Mouse (Mus musculus) layer of hippocampus, postnatal 25 days (tissue): Measurements from ENCODE around the gene Gm28053. TPM values are rescaled to one million over a fixed set of nuclear protein-coding genes. Genes with fewer than 3 reads are reported as not detected.
"Not testable (repeated sequence)": the region's sequence is repeated elsewhere in the genome, so short reads cannot be mapped to it uniquely, and the experiment has no call there.

ENCODE experiments used
- DNase-seq, 2 experiments: peaks; one replicate each; pipeline ENCODE4 v3.0.0; 2022; ENCODE audit warnings: mixed read lengths in 2 of 2, low spot score in 1 of 2; ENCODE audit errors: extremely low spot score in 1 of 2
- total RNA-seq, 2 experiments: library from RNA; stranded (reverse); gene quantifications; 2 replicates each; pipeline ENCODE4 v1.2.3; 2021

Gm28053 gene
- 1 to 10 TPM in 1 of 2 experiments, not detected in 1; 1.1 TPM for total RNA-seq

GRCm38 (mm10) chr6:48718455-48718854 lies at the start of gene Gm28053, which contains the start of gene Gimap7:
Gene Gm28053 (plus strand): TSS chr6:48718607.
Gene Gimap7 (plus strand): TSS chr6:48718621.
- DNase-seq = no peak

- no peak for DNase-seq
Measured at GRCm38 (mm10) chr6:48669446-48669969, 48.9 kb upstream of the Gm28053 start.

- no peak for DNase-seq
Measured at GRCm38 (mm10) chr6:48674291-48675058, 43.9 kb upstream of the Gm28053 start.

GRCm38 (mm10) chr6:48675400-48675930 lies 42.9 kb upstream of the Gm28053 start:
- no peak for DNase-seq

GRCm38 (mm10) chr6:48675931-48676859 lies 42.2 kb upstream of the Gm28053 start, which contains the start of gene Gimap9:
Gene Gimap9 (plus strand): TSS chr6:48676129.
- no peak for DNase-seq

- no peak for DNase-seq
Measured at GRCm38 (mm10) chr6:48676860-48677415, 41.5 kb upstream of the Gm28053 start.

GRCm38 (mm10) chr6:48677492-48678345 lies 40.7 kb upstream of the Gm28053 start:
- no peak for DNase-seq

GRCm38 (mm10) chr6:48678391-48678790 lies 40.0 kb upstream of the Gm28053 start:
- DNase-seq = no peak

- DNase-seq = no peak
Measured at GRCm38 (mm10) chr6:48679701-48680100, 38.7 kb upstream of the Gm28053 start.

- no peak for DNase-seq
Measured at GRCm38 (mm10) chr6:48680421-48680820, 38.0 kb upstream of the Gm28053 start.

- DNase-seq = no peak
Measured at GRCm38 (mm10) chr6:48681472-48682090, 36.8 kb upstream of the Gm28053 start.

- no peak for DNase-seq
Measured at GRCm38 (mm10) chr6:48682271-48682670, 36.1 kb upstream of the Gm28053 start.

- not testable (repeated sequence) for DNase-seq
Measured at GRCm38 (mm10) chr6:48683263-48683821, 35.1 kb upstream of the Gm28053 start.

- no peak for DNase-seq
Measured at GRCm38 (mm10) chr6:48684319-48684718, 34.1 kb upstream of the Gm28053 start, which contains the start of gene Gimap4. Gene Gimap4 (plus strand): TSS chr6:48684549.

- no peak for DNase-seq
Measured at GRCm38 (mm10) chr6:48684806-48685205, 33.6 kb upstream of the Gm28053 start.

- no peak for DNase-seq
Measured at GRCm38 (mm10) chr6:48685251-48685650, 33.2 kb upstream of the Gm28053 start.

- no peak for DNase-seq
Measured at GRCm38 (mm10) chr6:48685694-48686665, 32.4 kb upstream of the Gm28053 start.
